Mouse (Mus musculus): ENCODE measurements at regions not wholly inside any gene's neighbourhood (a gene's known extent, or its start where the extent isn't known, plus 50 kb on each side); places are given as distances from the start of the nearest gene placed in this dataset.

DNA sequence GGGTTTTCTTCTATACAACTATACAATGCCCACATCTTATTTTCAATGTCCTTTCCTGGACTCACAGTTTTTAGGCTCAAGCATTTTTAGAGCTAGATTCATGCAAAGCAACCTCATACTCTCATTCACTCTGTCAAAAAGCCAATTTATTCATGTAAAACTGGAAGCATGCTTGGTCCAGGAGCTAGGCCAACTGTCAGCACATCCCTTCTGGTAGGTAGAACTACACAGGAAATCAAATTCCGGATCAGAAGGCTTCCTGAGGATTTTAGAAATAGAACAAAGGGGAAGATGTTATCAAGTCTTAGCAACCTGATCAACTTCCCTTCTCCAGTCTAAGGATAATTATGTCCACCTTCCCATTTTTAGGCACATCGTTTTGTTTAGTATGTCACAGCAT lies 432.4 kb upstream of the Tbl1xr1 start:
- TF ChIP-seq CTCF (conservative IDR thresholded peaks at IDR 0.05; ENCODE audit: low read length) (no peak), POU5F1 (IDR thresholded peaks at IDR 0.05; ENCODE audit: borderline replicate concordance, low read length) (no peak)

All from E14TG2a.4 (cell line).